Mouse (Mus musculus) midbrain, embryonic 16.5 days (tissue): ENCODE results near the gene Trp53rkb. TPM values are rescaled to one million over a fixed set of nuclear protein-coding genes. Genes with fewer than 3 reads are reported as not detected.

Experiments
- ATAC-seq: fragments of 200-750 bp; cut with Nextera tagmentation; 2 replicates; pipeline ENCODE4 v1.8.0; 2017; ENCODE audit warnings: moderate TSS enrichment
- H3K27ac ChIP-seq: fragments of 300-500 bp; sonication (generic); 2 replicates; pipeline ENCODE4 v1.5.1; 2014; ENCODE audit warnings: mild to moderate bottlenecking, low read length, mixed read lengths
- H3K27me3 ChIP-seq: fragments of 300-500 bp; sonication (generic); 2 replicates; pipeline ENCODE4 v1.6.1; 2014; ENCODE audit warnings: low read depth, low read length, mixed read lengths; ENCODE audit not compliant: control insufficient read depth, insufficient read depth
- H3K36me3 ChIP-seq: fragments of 300-500 bp; sonication (generic); 2 replicates; pipeline ENCODE4 v1.6.1; 2014; ENCODE audit warnings: mild to moderate bottlenecking, low read length, moderate library complexity, mixed read lengths; ENCODE audit not compliant: control insufficient read depth, insufficient read depth
- H3K4me1 ChIP-seq: fragments of 300-500 bp; sonication (generic); 2 replicates; pipeline ENCODE4 v1.6.1; 2014; ENCODE audit warnings: mild to moderate bottlenecking, low read length, mixed read lengths; ENCODE audit not compliant: control insufficient read depth, insufficient read depth
- H3K4me2 ChIP-seq: fragments of 300-500 bp; sonication (generic); 2 replicates; pipeline ENCODE4 v1.6.1; 2014; ENCODE audit warnings: mild to moderate bottlenecking, low read length, mixed read lengths
- H3K4me3 ChIP-seq: fragments of 300-500 bp; sonication (generic); 2 replicates; pipeline ENCODE4 v1.5.1; 2014; ENCODE audit warnings: low read depth, mild to moderate bottlenecking, low read length, moderate library complexity, mixed read lengths
- H3K9ac ChIP-seq: fragments of 300-500 bp; sonication (generic); 2 replicates; pipeline ENCODE4 v1.6.1; 2014; ENCODE audit warnings: low read depth, low read length, mixed read lengths
- H3K9me3 ChIP-seq: fragments of 300-500 bp; sonication (generic); replicated peaks from 2 replicates; pipeline ENCODE4 v1.6.1; 2014; ENCODE audit warnings: mild to moderate bottlenecking, low read length, mixed read lengths; ENCODE audit not compliant: control insufficient read depth, poor library complexity, severe bottlenecking
- WGBS: fragments of 180-500 bp; shearing (Covaris S2); extraction: QIAGEN DNeasy Blood & Tissue Kit; methylation state at CpG from one replicate; pipeline ENCODE4 v1.1.7; 2014; 5-methylcytosine and 5-hydroxymethylcytosine counted together
- polyA plus RNA-seq: library from polyadenylated mRNA; unstranded; fragments of >200 nt; fragmentation: Nextera tagmentation; extraction: Ambion mirVana; gene quantifications from 2 replicates; pipeline ENCODE4 v1.2.1, GENCODE M21; 2015

Gene Trp53rkb
- polyA plus RNA-seq, 1 experiment from 2014 or later = 8.8 TPM

DNA sequence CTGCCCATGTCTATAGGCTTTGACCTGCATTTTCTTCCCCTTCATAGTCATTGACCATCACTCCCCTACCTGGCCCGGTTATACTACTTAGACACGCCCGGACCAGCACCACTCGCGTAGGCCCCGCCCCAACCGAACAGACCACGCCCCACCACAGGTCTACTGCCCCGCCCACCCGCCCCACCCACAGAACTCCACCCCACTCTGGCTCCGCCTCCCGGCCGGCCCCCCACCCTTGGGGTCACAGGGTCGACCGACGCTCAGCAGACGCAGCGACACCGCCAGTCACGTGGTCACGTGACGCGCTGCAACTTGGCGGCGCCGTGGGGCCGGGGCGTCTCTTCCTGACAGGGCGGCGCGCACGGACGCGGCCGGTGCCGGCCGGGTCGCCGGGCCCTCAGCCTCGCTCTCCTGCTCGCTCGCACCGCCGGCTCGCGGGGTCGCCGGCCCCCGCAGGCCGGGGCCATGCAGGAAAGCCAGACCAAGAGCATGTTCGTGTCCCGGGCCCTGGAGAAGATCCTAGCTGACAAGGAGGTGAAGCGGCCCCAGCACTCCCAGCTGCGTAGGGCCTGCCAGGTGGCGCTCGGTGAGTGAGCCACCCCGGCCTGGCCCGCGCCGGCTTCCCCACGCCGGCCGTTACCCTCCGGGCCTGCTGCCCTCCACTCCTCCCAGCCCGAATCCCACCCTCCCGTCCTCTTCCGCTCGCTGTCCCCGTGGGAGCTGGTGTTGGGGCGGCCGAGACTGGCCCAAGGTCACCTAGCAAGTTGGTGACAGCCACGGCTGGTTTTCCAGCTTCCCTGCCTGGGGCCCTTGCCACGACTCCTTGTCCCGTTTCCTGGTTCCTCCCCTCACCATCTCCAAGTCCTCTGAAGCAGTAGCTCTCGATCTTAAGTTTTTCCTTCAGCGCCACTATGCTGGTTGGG lies 13.2 kb downstream of the Trp53rkb start, which contains the start of gene Arfgef2:
Gene Arfgef2 (plus strand): TSS at position 339 of the 923 bp plus-strand sequence.
- Histone ChIP-seq H3K36me3 (no peaks in the 10 kb centered on the region), H3K4me3 (peak within 1 kb of the TSS; percentile 83), H3K27ac (peak within 1 kb of the TSS; percentile 65), H3K4me1 (peaks cover 8% of the 10 kb centered on the region; the same call in 1 of the 2 replicates), H3K27me3 (no peaks in the 10 kb centered on the region), H3K4me2 (peak within 1 kb of the TSS; percentile 87), H3K9me3 (no peaks in the 10 kb centered on the region), H3K9ac (peak within 1 kb of the TSS; percentile 89)
- peak; percentile 87 for ATAC-seq
- 1% methylated on average over 72 of the region's 76 CpGs for WGBS

DNA sequence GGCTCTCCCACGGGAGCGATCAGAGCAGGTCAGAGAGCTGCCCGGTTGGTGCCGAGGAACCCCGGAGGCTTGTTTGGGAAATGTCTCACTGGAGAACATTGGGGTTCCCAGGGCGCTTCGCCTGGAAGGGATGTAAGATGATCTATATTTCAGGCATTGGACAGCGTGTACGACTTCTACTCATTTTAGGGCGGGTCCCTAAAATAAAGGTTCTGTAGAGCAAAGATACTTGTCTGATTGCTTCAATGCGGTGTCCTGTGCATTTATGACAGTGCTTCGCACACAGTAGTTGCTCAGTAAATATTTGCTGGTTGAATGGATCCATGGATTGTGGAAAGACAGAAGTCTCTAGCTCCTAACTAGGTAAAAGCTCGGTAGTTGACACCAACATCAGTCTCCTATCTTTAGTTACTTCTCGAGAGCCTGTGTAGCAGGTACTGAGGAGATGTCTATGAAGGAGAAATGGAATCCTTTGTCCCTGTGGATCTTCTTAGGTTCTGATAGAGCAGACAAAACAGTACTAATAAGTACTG lies 13.9 kb downstream of the Trp53rkb start:
- 30% methylated on average over 14 of the region's 14 CpGs for WGBS
- no peaks in the 10 kb centered on the region for H3K36me3 ChIP-seq
- H3K4me3 ChIP-seq = peak overlapping the region; percentile 83
- H3K4me1 ChIP-seq = peaks cover 8% of the 10 kb centered on the region; the same call in 1 of the 2 replicates
- ATAC-seq = no peak
- H3K4me2 ChIP-seq = peak overlapping the region; percentile 87
- peak overlapping the region; percentile 65 for H3K27ac ChIP-seq
- no peaks in the 10 kb centered on the region for H3K27me3 ChIP-seq
- H3K9me3 ChIP-seq = no peaks in the 10 kb centered on the region
- H3K9ac ChIP-seq = peak overlapping the region; percentile 89

DNA sequence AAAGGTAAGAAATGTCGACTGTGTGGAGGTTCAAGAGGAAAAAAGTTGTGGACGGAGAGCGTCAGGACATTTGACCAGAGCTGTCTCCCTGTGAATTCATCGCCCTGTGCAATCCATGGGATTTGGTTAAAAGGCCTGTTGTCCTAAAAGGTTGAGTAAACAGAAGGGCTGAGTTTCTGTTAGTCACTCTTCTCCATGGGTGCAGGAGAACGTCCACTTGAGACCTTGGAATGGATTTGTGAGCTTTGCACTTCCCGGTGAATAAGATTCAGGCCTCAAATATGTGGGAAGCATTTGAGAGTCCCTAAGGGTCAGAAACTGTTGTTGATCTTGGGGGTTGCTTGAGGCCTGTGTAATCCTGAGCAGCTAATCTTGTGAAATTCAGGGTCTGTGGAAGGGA lies 14.5 kb downstream of the Trp53rkb start:
- 80% methylated on average over 6 of the region's 6 CpGs for WGBS
- no peaks in the 10 kb centered on the region for H3K36me3 ChIP-seq
- no peak overlapping the region for H3K27ac ChIP-seq
- H3K9me3 ChIP-seq = no peaks in the 10 kb centered on the region
- no peak overlapping the region for H3K9ac ChIP-seq
- H3K4me3 ChIP-seq = no peak overlapping the region
- H3K4me1 ChIP-seq = peaks cover 8% of the 10 kb centered on the region; the same call in 1 of the 2 replicates
- peak overlapping the region; percentile 87; the same call in 1 of the 2 replicates for H3K4me2 ChIP-seq
- H3K27me3 ChIP-seq = no peaks in the 10 kb centered on the region
- no peak for ATAC-seq

- no peak for ATAC-seq
- Histone ChIP-seq H3K4me2 (no peak overlapping the region), H3K9ac (no peak overlapping the region), H3K36me3 (no peaks in the 10 kb centered on the region), H3K9me3 (no peaks in the 10 kb centered on the region), H3K27ac (no peak overlapping the region), H3K4me1 (peaks cover 8% of the 10 kb centered on the region; the same call in 1 of the 2 replicates), H3K4me3 (no peak overlapping the region), H3K27me3 (no peaks in the 10 kb centered on the region)
- WGBS = 91% methylated on average over 5 of the region's 5 CpGs
Observed at GRCm38 (mm10) chr2:166809499-166809898, 17.2 kb downstream of the Trp53rkb start.

- Histone ChIP-seq H3K27me3 (no peaks in the 10 kb centered on the region), H3K4me1 (peaks cover 8% of the 10 kb centered on the region; the same call in 1 of the 2 replicates), H3K4me3 (no peak overlapping the region), H3K4me2 (no peak overlapping the region), H3K9me3 (no peaks in the 10 kb centered on the region), H3K9ac (no peak overlapping the region), H3K27ac (no peak overlapping the region), H3K36me3 (no peaks in the 10 kb centered on the region)
- 77% methylated on average over 10 of the region's 10 CpGs for WGBS
- no peak for ATAC-seq
Observed at GRCm38 (mm10) chr2:166810821-166811220, 18.5 kb downstream of the Trp53rkb start.

GRCm38 (mm10) chr2:166818463-166819143 lies 26.3 kb downstream of the Trp53rkb start:
- WGBS = 86% methylated on average over 9 of the region's 9 CpGs
- no peak overlapping the region for H3K4me3 ChIP-seq
- no peak overlapping the region for H3K27ac ChIP-seq
- no peak overlapping the region for H3K4me2 ChIP-seq
- no peaks in the 10 kb centered on the region for H3K4me1 ChIP-seq
- no peak for ATAC-seq
- no peaks in the 10 kb centered on the region for H3K27me3 ChIP-seq
- no peak overlapping the region for H3K9ac ChIP-seq
- no peaks in the 10 kb centered on the region for H3K36me3 ChIP-seq
- no peaks in the 10 kb centered on the region for H3K9me3 ChIP-seq

DNA sequence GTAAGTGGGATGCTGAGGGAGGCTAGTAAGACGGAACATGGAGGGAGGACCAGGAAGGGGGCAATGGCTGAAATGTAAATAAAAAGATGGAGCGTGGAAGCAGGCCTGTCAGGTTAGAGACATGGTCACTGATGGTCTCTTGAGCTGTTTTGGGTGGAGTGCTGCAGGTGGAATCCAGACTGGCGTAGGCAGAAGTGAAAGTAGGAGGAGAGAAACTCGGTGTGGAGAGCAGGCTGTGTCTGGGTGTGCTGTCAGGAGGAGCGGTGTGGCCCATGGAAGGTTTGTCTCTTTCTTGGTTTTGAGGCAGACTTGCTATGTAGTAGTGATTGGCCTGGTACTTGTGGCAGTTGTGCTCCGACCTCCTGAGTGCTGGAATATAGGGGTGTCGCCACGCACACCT lies 27.5 kb downstream of the Trp53rkb start:
- ATAC-seq = no peak
- no peak overlapping the region for H3K9ac ChIP-seq
- no peak overlapping the region for H3K27ac ChIP-seq
- WGBS = 92% methylated on average over 8 of the region's 8 CpGs
- no peaks in the 10 kb centered on the region for H3K36me3 ChIP-seq
- H3K27me3 ChIP-seq = no peaks in the 10 kb centered on the region
- no peaks in the 10 kb centered on the region for H3K4me1 ChIP-seq
- no peak overlapping the region for H3K4me2 ChIP-seq
- H3K9me3 ChIP-seq = no peaks in the 10 kb centered on the region
- H3K4me3 ChIP-seq = no peak overlapping the region

- whole genome bisulfite sequencing = 79% methylated on average over 2 of the region's 2 CpGs
- ATAC-seq = no peak
Observed at GRCm38 (mm10) chr2:166820844-166821243, 28.5 kb downstream of the Trp53rkb start.

More at GRCm38 (mm10) chr2:166820844-166821243, 28.5 kb downstream of the Trp53rkb start:
- Histone ChIP-seq H3K9me3 (no peaks in the 10 kb centered on the region), H3K36me3 (no peaks in the 10 kb centered on the region), H3K4me2 (no peak overlapping the region), H3K9ac (no peak overlapping the region), H3K4me1 (no peaks in the 10 kb centered on the region), H3K4me3 (no peak overlapping the region), H3K27me3 (no peaks in the 10 kb centered on the region), H3K27ac (no peak overlapping the region)
